Mouse (Mus musculus) brain, embryonic 14.5 days (tissue): Measurements from ENCODE around the gene Smok2b.

ENCODE experiments used
- CTCF ChIP-seq: fragments of 200-500 bp; IDR thresholded peaks from 2 replicates; pipeline ENCODE4 v1.5.1; 2012; ENCODE audit warnings: inconsistent platforms, mild to moderate bottlenecking, moderate library complexity, borderline replicate concordance; ENCODE audit not compliant: insufficient read depth, insufficient read length; ENCODE audit errors: extremely low read depth
- POLR2A ChIP-seq: fragments of 200-500 bp; IDR thresholded peaks from 2 replicates; pipeline ENCODE4 v1.6.1; 2012; ENCODE audit warnings: mild to moderate bottlenecking, inconsistent platforms, borderline replicate concordance; ENCODE audit not compliant: poor library complexity, insufficient read depth, insufficient read length, severe bottlenecking; ENCODE audit errors: extremely low read depth

GRCm38 (mm10) chr17:13212136-13212850 is 17.8 kb upstream of the Smok2b start:
- TF ChIP-seq POLR2A (no peak), CTCF (no peak)
